Mouse (Mus musculus) spleen, postnatal 4 days (tissue): Measurements from ENCODE around the gene Cfap73.
A peak's percentile ranks its signal among the peaks of the same experiment; 100 is the strongest.

Experiments used
- DNase-seq, 2 experiments: peaks; one replicate each; pipeline ENCODE4 v3.0.0; 2022; ENCODE audit warnings: low spot score in 2 of 2

Gene Cfap73

DNA sequence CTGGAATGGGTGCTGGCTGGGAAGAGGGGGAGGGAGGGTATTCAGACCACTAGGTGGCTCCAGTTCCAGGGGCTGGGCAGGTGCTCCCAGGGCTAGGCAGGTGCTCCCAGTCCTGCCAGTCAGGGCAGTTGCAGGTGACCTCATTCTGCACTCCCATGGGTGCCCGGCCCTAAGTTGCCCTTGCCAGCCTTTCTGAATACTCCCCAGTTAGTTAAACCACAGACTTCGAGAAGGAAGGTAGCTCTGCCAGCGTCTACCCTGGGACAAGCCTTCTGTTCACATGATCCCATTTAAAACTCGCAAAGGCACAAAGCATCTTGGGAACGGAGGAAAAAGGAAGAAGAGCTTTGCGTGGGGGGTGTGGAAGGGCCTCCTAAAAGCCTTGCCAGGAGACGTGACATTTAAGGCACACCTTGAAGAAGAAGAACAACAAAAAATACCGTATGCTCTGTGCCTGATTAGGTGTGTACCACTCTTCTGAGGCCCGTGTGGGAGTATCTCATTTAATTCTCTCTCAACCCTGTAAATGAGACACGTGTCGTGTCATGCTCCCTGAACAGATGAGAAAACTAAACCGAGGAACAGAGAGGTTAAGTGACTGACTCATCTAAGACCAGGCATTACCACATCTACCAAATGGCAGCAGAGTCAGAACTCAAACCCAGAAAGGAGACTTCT, 13.9 kb upstream of the Cfap73 start:
- no peak for DNase-seq

DNA sequence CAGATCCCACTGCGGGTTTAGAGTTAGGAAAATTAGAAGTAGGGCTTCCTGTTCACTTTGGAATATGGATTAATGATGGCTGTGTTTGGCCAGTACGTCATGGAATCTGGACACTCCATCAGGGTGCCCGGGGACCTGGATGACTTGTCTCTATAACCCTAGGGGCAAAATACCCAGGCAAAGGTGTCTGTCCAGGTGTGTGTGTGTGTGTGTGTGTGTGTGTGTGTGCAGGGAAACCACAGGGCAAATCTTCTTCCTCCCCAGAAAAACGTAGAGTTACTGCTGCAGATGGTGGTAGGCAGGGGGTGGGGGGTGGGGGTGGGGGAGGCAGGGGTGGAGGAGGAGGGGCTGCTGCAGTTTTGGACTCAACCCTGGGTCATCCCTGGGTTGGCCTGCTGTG, 13.3 kb upstream of the Cfap73 start:
- DNase-seq = no peak

DNA sequence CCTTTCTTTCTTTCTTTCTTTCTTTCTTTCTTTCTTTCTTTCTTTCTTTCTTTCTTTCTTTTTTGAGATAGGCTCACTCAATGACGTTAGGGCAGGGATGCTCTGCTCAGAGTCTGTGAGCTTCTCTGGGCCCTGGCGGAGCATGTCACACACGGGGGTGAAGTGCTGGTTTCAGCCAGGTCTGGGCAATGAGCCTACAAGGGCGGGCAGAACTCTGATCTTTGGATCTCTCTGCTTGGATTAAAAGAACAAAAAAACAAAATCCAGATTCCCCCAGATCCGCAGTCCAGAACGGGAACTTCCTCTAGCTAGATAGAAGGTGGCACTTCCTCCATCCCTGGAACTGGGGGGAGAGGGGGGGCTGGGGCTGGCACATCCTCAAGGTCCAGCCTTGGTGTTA, 11.8 kb upstream of the Cfap73 start:
- DNase-seq = no peak

DNA sequence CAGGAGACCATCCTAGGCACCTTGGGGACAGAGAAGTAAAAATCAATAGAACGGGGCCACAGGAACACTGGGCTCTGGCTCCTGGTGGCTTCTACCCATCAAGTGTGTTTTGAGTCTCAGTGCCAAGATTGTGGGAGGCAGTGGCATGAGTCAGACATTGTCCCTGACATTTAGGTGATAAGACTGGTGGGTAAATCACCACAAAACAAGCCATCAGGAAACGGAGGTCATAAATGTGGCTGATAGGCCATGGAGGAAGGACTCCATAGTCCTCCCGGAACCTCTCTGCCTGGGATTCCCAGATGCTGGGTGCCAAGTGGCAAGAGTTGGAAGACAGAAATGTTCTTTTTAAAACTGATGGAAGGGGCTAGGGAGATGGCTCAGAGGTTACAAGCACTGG, 10.2 kb upstream of the Cfap73 start:
- DNase-seq = no peak

DNA sequence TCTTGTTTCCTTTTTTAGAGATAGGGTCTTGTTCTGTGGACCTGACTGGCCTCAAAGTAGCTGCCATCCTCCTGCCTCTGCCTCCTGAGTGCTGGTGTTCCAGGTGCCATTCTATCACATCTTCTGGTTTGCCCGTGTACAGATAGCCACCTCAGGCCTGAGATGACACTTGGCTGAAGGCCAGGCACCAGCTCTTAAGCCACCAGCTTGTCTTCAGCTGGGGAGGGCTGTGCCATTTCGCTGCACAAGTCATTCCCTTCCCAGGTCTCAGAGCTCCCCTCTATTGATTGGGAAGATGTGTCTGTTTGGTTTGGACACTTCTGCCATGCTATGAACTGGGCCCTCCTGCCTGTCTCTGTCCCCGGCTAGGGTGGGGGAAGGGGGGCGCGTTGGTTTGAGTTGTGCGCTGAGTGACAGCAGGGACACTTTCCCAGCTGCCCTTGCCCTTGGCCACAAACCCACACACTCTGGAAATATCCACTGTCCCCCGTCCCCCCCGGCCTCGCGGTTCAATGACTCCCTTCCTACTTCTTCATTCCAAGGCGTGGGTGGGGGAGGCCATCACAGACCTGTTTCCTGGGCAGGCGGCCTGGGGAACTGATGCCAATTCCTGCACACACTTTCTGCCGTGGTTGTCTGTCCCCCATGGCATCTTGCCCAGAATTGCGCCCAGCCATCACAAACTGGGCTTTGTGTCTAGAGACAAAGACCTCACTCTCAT, 9.5 kb upstream of the Cfap73 start:
- no peak for DNase-seq

DNA sequence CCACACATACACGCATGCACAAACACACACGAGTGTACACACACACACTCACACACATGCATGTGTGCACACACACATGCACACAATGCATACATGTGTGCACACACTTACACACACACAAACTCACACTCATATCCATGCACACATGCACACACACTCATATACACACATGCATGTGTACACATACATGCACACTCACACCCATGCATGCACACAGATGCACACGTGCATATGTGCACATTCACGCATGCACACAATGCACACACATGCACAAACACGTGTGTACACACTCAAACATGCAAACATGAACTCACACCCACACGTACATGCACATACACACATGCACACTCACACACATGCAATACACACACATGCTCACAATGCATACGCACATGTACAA, 6.1 kb upstream of the Cfap73 start:
- no peak for DNase-seq

DNA sequence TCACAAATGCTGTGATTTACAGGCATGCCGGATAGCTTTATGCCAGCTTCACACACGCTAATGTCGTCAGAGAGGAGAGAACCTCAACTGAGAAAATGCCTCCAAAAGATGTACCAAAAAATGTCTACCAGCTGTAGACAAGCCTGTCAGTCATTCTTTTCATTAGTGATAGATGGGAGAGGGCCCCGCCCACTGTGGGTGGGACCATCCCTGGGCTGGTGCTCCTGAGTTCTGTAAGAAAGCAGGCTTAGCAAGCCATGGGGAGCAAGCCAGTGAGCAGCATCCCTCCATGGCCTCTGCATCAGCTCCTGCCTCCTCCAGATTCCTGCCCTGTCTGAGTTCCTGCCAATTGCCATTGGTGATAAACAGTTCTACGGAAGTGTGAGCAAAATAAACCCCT, 1.6 kb upstream of the Cfap73 start:
- DNase-seq = no peak

DNA sequence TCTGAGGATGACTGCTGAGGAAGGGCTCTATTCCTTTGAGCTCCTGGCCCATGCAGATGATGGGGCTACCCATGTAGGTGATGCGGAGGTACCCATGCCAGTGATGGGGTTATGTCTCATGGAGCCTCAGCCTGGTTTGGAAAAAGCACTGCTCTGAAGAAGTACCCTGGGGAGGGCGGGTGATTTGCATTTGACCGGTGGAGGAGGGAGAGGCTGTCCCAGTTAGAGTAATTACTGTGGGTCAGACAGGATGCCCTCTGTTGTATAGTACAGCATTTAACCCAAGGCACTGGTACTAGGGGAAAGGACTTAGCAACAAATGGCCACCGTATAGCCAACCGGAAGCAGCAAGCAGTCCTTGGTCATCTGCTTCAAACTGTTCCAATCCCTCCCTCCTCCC, 825 bp upstream of the Cfap73 start:
- DNase-seq = no peak

DNA sequence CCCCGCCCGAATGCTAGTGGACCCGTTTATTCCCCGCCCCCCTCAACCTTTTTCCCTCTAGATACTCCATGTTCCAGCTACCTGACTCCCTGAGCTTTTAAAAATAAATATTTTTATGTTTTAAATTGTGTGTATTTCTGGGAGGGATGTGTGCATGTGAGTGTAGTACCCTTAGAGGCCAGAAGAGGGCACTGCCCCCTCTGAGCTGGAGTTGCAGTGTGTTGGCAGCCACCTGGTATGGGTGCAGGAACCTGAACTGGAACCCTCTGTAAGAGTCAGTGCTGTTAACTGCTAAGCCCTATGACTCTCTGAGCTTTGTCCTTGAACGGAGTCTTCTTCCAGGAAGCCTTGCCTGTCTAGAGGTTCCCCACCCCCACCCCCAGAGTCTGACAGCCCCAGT, 2.1 kb downstream of the Cfap73 start:
- DNase-seq = no peak

DNA sequence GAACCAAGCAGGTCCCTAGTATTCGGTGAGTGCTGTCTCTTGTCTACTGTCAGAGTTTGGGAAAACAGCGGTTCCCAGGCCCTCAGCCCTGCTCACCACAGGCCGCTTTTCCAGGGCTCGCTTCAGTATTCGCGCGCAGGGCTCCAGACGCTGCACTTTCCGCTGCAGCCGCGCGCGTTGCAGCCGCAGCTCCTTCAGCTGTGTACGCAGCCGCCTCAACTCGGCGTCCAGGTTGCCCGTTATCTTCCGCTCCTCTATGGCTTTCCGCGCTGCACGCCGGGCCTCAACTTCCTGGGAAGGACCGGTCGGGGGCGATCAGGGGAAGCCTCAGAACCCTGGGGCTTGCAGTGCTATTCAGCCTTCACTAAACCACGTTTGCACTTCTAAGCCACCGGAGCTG, 2.9 kb downstream of the Cfap73 start:
- DNase-seq = no peak

DNA sequence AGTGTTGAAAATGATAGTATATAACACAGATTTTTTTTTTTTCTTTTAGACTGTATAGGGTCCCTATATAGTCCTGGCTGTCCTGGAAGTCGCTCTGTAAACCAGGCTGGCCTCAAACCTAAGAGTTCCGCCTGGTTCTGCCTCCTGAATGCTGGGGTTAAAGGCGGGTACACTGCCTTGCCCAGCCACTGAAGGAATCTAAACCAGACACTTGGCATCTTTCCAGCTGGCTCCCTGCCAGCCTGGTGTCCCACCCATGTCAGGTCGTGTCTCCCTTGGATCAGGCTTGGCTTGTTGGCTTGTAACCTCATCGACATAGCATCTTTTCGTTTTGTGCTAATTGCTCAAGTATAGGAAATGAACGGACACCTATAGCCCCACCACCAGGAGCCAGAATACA, 5.4 kb downstream of the Cfap73 start:
- DNase-seq = peak in 1 of 2 experiments; percentile 35

DNA sequence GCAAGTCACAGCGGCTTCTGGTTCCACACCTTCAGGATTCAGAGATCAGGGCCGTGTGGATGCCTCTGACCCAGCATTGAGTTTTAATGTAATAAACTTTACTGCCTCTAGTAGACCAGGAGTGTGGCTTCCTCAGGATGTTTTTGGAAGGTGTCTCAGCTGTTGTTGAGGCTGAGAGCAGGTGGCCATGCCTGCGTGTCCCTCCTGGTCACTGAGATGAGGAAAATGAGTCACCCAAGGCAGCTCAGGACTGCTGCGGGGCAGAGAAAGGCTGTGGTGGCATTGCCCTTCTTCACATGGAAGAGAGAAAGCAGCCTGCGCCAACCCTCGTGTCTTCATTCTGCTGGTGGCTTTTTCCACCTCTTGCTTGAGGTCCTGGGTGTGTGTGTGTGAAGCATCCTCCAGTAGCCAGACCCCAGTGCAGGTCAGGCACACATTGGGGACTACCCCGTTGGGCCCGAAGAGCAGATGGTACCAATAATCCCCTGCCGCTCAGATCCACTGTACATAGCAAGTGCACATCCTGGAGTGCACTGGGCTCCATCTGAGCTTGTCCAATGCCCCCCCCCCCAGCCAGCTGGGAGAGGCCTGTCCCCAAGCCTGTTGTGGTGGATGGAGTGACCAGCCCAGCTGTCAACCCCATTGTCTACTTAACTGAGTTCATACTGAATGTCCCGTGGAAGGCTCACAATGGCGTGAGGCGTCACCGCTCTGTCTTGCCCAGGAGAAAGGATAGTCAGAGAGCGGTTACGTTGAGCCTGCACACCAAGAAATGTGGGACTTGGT, 6.3 kb downstream of the Cfap73 start:
- DNase-seq = no peak

DNA sequence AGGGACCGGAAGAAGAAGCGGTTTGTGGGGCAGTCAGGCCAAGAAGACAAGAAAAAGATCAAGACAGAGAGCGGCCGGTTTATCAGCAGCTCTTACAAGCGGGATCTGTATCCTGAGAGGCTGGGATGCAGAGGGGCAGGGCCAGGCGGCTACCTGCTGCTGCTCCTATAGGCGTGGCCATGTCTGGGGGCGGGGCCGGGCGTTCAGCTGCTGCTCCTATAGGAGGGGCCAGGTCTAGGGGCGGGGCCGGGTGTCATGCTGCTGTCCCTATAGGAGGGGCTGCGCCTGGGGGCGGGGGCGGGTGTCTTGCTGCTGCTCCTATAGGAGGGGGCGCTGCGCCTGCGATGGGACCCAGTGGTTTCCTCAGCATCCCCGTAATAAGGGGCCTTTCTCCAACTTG, 7.6 kb downstream of the Cfap73 start:
- peak in 1 of 2 experiments; percentile 50 for DNase-seq

DNA sequence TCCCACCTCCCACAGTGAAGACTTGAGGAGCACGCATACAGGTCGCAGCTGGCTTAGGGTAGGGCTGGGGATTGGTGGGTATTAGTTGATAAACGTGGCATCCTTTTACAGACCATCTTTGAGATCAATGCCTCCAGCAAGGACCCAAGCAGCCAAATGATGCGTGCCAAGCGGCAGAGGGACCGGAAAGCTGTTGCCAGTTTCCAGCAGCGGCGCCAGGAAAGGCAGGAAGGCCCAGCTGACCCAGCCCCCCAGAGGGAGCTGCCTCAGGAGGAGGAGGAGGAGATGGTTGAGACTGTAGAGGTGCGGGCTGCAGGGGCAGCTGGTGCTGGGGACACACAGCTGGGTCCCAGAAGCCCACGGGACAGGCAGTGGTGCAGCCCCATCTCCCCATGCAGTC, 9.6 kb downstream of the Cfap73 start:
- DNase-seq = no peak

DNA sequence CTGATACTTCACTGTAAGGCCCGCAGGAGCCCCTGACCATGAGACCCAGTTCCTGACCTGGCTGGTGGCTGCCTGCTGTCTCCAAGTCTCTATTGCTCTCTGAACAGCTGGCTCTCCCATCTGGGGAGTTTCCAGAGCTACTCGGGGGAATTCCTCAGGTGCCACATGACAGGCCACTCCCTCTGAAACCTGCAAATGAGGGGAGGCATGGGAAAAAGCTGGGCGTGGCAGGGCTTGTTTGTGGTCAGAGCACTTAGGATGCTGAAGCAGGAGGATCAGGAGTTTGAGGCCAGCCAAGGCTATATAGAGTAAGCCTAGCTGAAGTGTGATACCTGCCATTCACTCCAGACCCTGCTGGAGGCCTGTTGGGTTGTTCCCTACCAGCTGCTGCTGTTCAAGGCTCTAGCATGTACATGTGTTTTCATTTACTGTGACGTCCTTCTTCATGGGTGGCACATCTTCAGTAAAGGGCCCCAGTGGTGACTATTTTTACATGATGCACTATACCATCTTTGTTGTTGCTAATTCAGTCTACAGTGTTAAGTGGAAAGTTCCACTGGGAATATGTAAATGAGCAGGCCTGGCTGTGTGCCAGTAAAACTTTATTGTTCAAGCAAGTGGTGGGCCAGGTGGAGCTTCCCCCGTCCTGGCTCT, 11.7 kb downstream of the Cfap73 start:
- no peak for DNase-seq

DNA sequence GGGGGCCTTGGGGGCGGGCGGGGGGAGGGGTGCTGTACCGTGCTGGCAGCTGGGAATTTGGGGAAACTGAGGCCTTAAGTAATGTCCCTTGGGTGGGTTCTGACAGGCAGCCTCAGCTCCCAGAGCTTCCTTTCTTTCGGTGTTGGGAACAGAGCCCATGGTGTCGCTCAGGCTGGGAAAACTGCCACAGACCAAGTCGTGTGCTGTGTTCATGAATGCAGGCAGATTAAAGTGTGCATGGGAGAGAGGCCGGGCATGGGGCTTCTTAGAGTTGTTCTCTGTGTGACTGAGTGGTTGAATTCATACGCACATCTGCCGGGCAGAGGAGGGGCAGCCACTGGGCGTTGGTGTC, 12.2 kb downstream of the Cfap73 start:
- DNase-seq = no peak

DNA sequence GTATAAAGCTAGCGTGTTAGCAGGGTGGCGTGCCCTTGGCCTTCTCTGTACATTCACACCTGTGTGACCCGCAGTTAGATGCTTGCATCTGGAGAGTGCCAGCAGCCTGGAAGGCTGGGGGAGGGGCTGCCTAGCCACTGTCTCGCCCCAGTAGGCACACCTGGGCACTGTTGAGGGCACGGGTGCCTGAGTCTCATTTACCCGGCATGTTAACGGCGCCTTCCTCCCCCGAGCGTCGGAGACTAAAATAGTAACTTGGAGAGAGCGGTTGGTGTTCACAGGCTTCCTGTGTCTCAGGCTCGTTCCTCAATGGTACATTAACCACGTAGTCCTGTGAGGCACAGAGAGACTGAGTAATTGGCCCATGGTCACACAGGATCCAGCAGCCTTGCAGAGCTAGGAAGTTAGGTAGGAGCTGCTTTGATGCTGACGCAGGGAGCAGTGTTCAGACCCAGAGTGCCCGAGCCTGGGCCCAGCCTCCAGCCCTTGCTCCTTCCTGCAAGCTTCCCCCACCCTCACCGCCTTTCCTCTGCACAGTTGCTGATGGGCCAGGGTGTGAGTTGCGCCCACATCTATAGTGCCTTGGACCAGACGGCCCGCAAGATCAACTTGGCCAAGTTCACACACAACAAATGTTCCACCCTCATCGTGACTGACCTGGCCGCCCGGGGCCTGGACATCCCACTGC, 12.8 kb downstream of the Cfap73 start:
- DNase-seq = peak; percentile 60 to 74

DNA sequence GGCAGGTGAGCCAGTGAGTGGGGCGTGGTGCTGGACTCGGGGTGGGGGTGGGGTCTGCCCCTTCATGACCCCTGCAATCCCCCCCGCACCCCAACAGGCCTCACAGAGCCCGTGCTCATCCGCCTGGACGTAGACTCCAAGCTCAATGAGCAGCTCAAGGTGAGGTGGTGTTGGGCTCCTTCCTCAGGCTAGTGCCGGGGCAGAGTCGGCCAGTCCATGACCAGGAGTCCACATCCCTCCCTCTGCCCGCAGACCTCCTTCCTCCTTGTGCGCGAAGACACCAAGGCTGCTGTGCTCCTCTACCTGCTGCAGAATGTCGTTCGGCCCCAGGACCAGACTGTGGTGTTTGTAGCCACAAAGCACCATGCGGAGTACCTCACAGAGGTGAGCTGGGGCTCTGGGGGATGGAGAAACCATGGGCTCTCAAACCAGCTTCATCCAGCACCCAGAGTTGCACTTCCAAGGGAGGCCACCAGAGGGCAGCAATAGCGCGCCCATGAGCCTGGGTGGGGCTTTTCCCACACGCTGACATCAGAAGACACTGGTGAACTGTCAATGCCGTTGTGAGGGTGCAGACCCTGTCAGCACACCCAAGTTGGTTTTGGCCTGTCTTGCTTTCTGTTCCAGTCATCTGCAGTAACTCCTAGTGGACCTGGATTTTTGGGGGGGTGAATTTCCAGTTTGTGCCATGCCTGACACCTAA, 13.5 kb downstream of the Cfap73 start:
- peak; percentile 85 to 96 for DNase-seq

DNA sequence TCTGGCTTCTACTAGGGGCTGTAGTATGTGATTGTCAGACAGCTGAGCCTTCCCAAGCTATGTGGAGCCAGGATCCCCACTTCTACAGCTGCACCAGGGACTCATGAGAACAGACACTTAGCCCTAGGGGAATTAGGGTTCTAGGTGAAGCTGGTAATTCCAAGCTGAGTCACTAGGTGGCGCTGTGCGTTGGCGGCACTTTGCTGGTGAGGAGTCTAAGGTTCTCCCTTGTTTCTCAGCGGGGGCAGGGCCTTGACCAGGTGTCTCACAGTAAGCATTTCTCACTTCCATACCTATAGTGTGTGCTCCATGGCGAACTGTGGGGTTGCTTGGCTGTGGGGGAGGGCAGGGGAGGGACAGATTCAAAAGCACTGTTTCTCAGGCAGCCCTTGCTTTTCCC, 14.8 kb downstream of the Cfap73 start:
- peak; percentile 77 to 94 for DNase-seq

DNA sequence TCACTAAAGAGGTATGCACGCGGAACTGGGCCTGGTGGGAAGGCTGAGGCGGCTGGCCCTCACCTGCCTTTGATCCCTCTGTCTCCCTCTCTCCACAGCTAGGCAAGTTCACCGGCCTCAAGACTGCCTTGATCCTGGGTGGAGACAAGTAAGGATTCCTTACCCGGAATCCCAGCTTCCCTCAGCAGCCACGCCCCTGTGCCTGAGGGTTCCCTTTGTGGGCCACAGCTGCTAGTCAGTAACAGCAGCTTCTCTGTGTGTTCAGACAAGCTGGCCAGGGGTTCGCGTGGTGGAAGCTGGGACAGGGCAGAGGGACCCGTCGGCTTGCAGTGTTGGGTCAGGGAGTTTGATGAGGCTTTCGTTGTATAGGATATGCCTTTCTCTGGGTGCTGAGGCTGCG, 15.3 kb downstream of the Cfap73 start:
- no peak for DNase-seq

DNA sequence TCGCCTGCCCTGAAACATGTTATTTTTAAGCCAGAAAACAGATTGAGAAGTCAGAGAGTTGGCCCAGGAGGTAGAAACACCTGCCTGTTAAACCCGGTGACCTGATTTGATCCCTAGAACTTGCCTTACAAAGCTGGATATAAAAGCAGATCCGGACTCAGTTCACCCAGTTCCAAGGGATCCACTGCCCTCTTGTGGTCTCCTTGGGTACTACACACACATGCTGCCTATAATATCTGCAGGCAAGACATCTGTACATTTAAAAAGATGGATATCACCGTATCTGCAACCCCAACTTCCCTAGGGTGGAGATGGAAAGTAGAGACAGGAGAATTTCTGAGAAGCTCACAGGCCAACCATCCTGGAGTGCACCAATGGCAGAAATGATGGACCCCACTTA, 18.1 kb downstream of the Cfap73 start:
- DNase-seq = peak; percentile 54 to 81
